Mouse (Mus musculus): ENCODE results near the gene Mfap5. TPM values are rescaled to one million over a fixed set of nuclear protein-coding genes. Genes with fewer than 3 reads are reported as not detected.

Mfap5 gene
- total RNA-seq (2012; rRNA removed), result 7.1 and 8.7 TPM in 2 replicates

GRCm38 (mm10) chr6:122505545-122505944 lies at the start of gene Mfap5:
Gene Mfap5, plus strand, starts transcription at chr6:122505845.
- Histone ChIP-seq H3K4me3 (ENCODE audit: insufficient read depth in 1 of 2, low read depth in 1 of 2, low read length in 2 of 2, poor library complexity in 1 of 2, severe bottlenecking in 1 of 2) (no peak within 1 kb of the TSS), H3K9me3 (ENCODE audit: control insufficient read depth, insufficient read depth, low read depth, low read length) (no peaks in the 10 kb centered on the region), H3K27ac (ENCODE audit: insufficient read depth, low read depth, low read length, poor library complexity, severe bottlenecking) (no peak within 1 kb of the TSS), H3K9ac (ENCODE audit: insufficient read depth, low read depth, low read length, poor library complexity, severe bottlenecking) (no peak within 1 kb of the TSS), H3K4me1 (ENCODE audit: control insufficient read depth in 2 of 2, insufficient read depth in 2 of 2, low read length in 2 of 2, poor library complexity in 1 of 2) (no peaks in the 10 kb centered on the region; a peak in 1 of 4 replicates), H3K36me3 (ENCODE audit: control insufficient read depth, insufficient read depth, low read length, poor library complexity, severe bottlenecking) (no peaks in the 10 kb centered on the region)
- in situ Hi-C loops (cut with MboI; ENCODE audit: low sequenced_read_pairs in 2 of 2, unreplicated experiment in 2 of 2), result no loop called here
- no peak for DNase-seq (ENCODE audit: low read depth, low spot score)
- TF ChIP-seq HCFC1 (IDR thresholded peaks at IDR 0.05; ENCODE audit: borderline replicate concordance, insufficient read depth, low read length) (no peak), ZC3H11A (IDR thresholded peaks at IDR 0.05; ENCODE audit: borderline replicate concordance, low read depth, low read length) (no peak), MAFK (IDR thresholded peaks at IDR 0.05; ENCODE audit: insufficient read depth, low read depth, low read length) (no peak), ZNF384 (IDR thresholded peaks at IDR 0.05; ENCODE audit: low read depth, low read length) (no peak), CHD2 (IDR thresholded peaks at IDR 0.05; ENCODE audit: low read depth, low read length) (no peak)

- in situ Hi-C loops (cut with MboI; ENCODE audit: low sequenced_read_pairs in 2 of 2, unreplicated experiment in 2 of 2), result no loop called here
- Histone ChIP-seq H3K9ac (ENCODE audit: insufficient read depth, low read depth, low read length, poor library complexity, severe bottlenecking) (no peak overlapping the region), H3K4me1 (ENCODE audit: control insufficient read depth in 2 of 2, insufficient read depth in 2 of 2, low read length in 2 of 2, poor library complexity in 1 of 2) (no peaks in the 10 kb centered on the region; a peak in 1 of 4 replicates), H3K4me3 (ENCODE audit: insufficient read depth in 1 of 2, low read depth in 1 of 2, low read length in 2 of 2, poor library complexity in 1 of 2, severe bottlenecking in 1 of 2) (no peak overlapping the region), H3K36me3 (ENCODE audit: control insufficient read depth, insufficient read depth, low read length, poor library complexity, severe bottlenecking) (peaks cover 10% of the 10 kb centered on the region), H3K9me3 (ENCODE audit: control insufficient read depth, insufficient read depth, low read depth, low read length) (no peaks in the 10 kb centered on the region), H3K27ac (ENCODE audit: insufficient read depth, low read depth, low read length, poor library complexity, severe bottlenecking) (no peak overlapping the region)
- TF ChIP-seq ZNF384 (IDR thresholded peaks at IDR 0.05; ENCODE audit: low read depth, low read length) (no peak), HCFC1 (IDR thresholded peaks at IDR 0.05; ENCODE audit: borderline replicate concordance, insufficient read depth, low read length) (no peak), ZC3H11A (IDR thresholded peaks at IDR 0.05; ENCODE audit: borderline replicate concordance, low read depth, low read length) (no peak), MAFK (IDR thresholded peaks at IDR 0.05; ENCODE audit: insufficient read depth, low read depth, low read length) (no peak), CHD2 (IDR thresholded peaks at IDR 0.05; ENCODE audit: low read depth, low read length) (no peak)
- DNase-seq (ENCODE audit: low read depth, low spot score), result no peak
Observed at GRCm38 (mm10) chr6:122458946-122459693, 46.5 kb upstream of the Mfap5 start.

- TF ChIP-seq ZNF384 (IDR thresholded peaks at IDR 0.05; ENCODE audit: low read depth, low read length), result no peak
- TF ChIP-seq ZC3H11A (IDR thresholded peaks at IDR 0.05; ENCODE audit: borderline replicate concordance, low read depth, low read length), result no peak
- TF ChIP-seq HCFC1 (IDR thresholded peaks at IDR 0.05; ENCODE audit: borderline replicate concordance, insufficient read depth, low read length), result no peak
- TF ChIP-seq CHD2 (IDR thresholded peaks at IDR 0.05; ENCODE audit: low read depth, low read length), result no peak
- Histone ChIP-seq H3K27ac (ENCODE audit: insufficient read depth, low read depth, low read length, poor library complexity, severe bottlenecking) (no peak overlapping the region), H3K4me1 (ENCODE audit: control insufficient read depth in 2 of 2, insufficient read depth in 2 of 2, low read length in 2 of 2, poor library complexity in 1 of 2) (peaks cover 5 to 16% of the 10 kb centered on the region in 2 experiments; a peak in 3 of 4 replicates), H3K9ac (ENCODE audit: insufficient read depth, low read depth, low read length, poor library complexity, severe bottlenecking) (no peak overlapping the region), H3K4me3 (ENCODE audit: insufficient read depth in 1 of 2, low read depth in 1 of 2, low read length in 2 of 2, poor library complexity in 1 of 2, severe bottlenecking in 1 of 2) (no peak overlapping the region), H3K36me3 (ENCODE audit: control insufficient read depth, insufficient read depth, low read length, poor library complexity, severe bottlenecking) (peaks cover 7% of the 10 kb centered on the region), H3K9me3 (ENCODE audit: control insufficient read depth, insufficient read depth, low read depth, low read length) (no peaks in the 10 kb centered on the region)
- in situ Hi-C loops (cut with MboI; ENCODE audit: low sequenced_read_pairs in 2 of 2, unreplicated experiment in 2 of 2), result no loop called here
- DNase-seq (ENCODE audit: low read depth, low spot score), result no peak
Observed at GRCm38 (mm10) chr6:122466092-122466713, 39.4 kb upstream of the Mfap5 start.

GRCm38 (mm10) chr6:122469030-122469640 lies 36.5 kb upstream of the Mfap5 start:
- Histone ChIP-seq H3K4me3 (ENCODE audit: insufficient read depth in 1 of 2, low read depth in 1 of 2, low read length in 2 of 2, poor library complexity in 1 of 2, severe bottlenecking in 1 of 2) (no peak overlapping the region), H3K4me1 (ENCODE audit: control insufficient read depth in 2 of 2, insufficient read depth in 2 of 2, low read length in 2 of 2, poor library complexity in 1 of 2) (peaks cover 10 to 25% of the 10 kb centered on the region in 2 experiments; a peak in 3 of 4 replicates), H3K36me3 (ENCODE audit: control insufficient read depth, insufficient read depth, low read length, poor library complexity, severe bottlenecking) (peaks cover 3% of the 10 kb centered on the region; the same call in 1 of the 2 replicates), H3K9me3 (ENCODE audit: control insufficient read depth, insufficient read depth, low read depth, low read length) (no peaks in the 10 kb centered on the region), H3K9ac (ENCODE audit: insufficient read depth, low read depth, low read length, poor library complexity, severe bottlenecking) (peak overlapping the region; percentile 57), H3K27ac (ENCODE audit: insufficient read depth, low read depth, low read length, poor library complexity, severe bottlenecking) (peak overlapping the region; percentile 90)
- in situ Hi-C loops (cut with MboI; ENCODE audit: low sequenced_read_pairs in 2 of 2, unreplicated experiment in 2 of 2), result no loop called here
- DNase-seq (ENCODE audit: low read depth, low spot score), result no peak
- TF ChIP-seq CHD2 (IDR thresholded peaks at IDR 0.05; ENCODE audit: low read depth, low read length) (0 out of 2 replicates have a peak, but pooled peaks have one; percentile 21), ZNF384 (IDR thresholded peaks at IDR 0.05; ENCODE audit: low read depth, low read length) (no peak)
